Mouse (Mus musculus): ENCODE results near the gene Vmn1r200. TPM values are rescaled to one million over a fixed set of nuclear protein-coding genes. Genes with fewer than 3 reads are reported as not detected.
"Not testable (repeated sequence)": the region's sequence is repeated elsewhere in the genome, so short reads cannot be mapped to it uniquely, and the experiment has no call there.

Vmn1r200 gene
- not detected in 2 replicates for polyA plus RNA-seq (2012; rRNA removed)

DNA sequence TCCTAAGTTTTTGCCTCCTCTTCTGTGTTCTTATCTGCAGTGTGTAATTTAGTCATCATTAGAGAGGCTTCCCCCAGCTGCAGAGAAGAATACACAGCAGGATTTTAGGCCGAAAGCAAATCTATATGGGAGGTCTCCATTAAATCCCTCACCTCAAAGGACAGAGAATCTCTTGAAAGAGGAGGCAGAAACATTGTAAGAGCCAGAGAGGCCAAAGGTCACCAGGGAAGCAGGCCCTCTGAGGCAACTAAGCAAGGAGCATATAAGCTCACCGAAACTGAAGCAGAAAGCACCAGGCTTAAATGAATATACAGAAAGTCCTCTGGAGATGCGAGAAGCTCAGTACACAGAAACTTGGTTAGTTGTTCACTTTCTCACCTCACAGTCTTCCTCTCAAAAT lies at the start of gene Vmn1r200:
Gene Vmn1r200 (plus strand): TSS at position 301 of the 400 bp plus-strand sequence.
- DNase-seq (ENCODE audit: low read depth in 1 of 2, low spot score in 2 of 2) = no peak
- 89% methylated on average over 3 of the region's 3 CpGs for WGBS
- no peak within 1 kb of the TSS for H3K4me3 ChIP-seq (ENCODE audit: extremely low read depth, insufficient read depth, insufficient read length)

DNA sequence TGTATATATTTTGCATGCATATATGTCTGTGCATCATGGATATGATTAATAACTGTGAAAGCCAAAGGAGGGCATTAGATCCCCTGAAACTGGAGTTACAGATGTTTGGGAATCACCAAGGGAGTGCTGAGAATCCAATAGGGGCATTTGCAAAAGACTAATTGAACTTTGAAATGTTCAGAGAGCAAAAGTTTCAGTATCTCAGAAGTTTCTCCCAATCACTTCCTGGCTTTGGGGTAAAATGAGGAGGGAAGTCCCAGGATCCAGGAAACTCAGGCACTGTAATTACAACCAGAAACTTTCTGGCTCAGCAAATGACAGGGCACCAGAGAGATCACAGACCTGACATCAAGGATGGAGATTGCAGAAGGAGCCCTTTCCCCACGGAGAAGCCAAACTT lies 40.1 kb upstream of the Vmn1r200 start, which contains the start of gene Vmn1r198:
Gene Vmn1r198 (plus strand): TSS at position 301 of the 400 bp plus-strand sequence.
- H3K4me1 ChIP-seq (ENCODE audit: control insufficient read depth, insufficient read depth, insufficient read length) = no peaks in the 10 kb centered on the region
- no peak within 1 kb of the TSS for H3K27ac ChIP-seq (ENCODE audit: insufficient read depth, low read length)
- H3K27me3 ChIP-seq (ENCODE audit: control insufficient read depth, insufficient read depth, low read length) = no peaks in the 10 kb centered on the region
- TF ChIP-seq CTCF (IDR thresholded peaks at IDR 0.05; ENCODE audit: extremely low read depth, insufficient read depth, insufficient read length, insufficient replicate concordance) (no peak), POLR2A (IDR thresholded peaks at IDR 0.05; ENCODE audit: low read depth, low read length) (no peak)
- WGBS = 13% methylated on average over 1 of the region's 1 CpGs
- no peaks in the 10 kb centered on the region for H3K36me3 ChIP-seq (ENCODE audit: control insufficient read depth, insufficient read depth, low read length)
- no peak for DNase-seq (ENCODE audit: low read depth in 1 of 2, low spot score in 2 of 2)
- H3K4me3 ChIP-seq (ENCODE audit: extremely low read depth, insufficient read depth, insufficient read length) = no peak within 1 kb of the TSS

More for the DNA sequence above, at the start of gene Vmn1r200:
- H3K27ac ChIP-seq (ENCODE audit: insufficient read depth, low read length) = no peak within 1 kb of the TSS
- H3K4me1 ChIP-seq (ENCODE audit: control insufficient read depth, insufficient read depth, insufficient read length) = no peaks in the 10 kb centered on the region
- no peaks in the 10 kb centered on the region for H3K36me3 ChIP-seq (ENCODE audit: control insufficient read depth, insufficient read depth, low read length)
- TF ChIP-seq CTCF (IDR thresholded peaks at IDR 0.05; ENCODE audit: extremely low read depth, insufficient read depth, insufficient read length, insufficient replicate concordance) = no peak
- no peak for TF ChIP-seq POLR2A (IDR thresholded peaks at IDR 0.05; ENCODE audit: low read depth, low read length)
- H3K27me3 ChIP-seq (ENCODE audit: control insufficient read depth, insufficient read depth, low read length) = no peaks in the 10 kb centered on the region

- no peaks in the 10 kb centered on the region for H3K4me1 ChIP-seq (ENCODE audit: control insufficient read depth, insufficient read depth, insufficient read length)
- H3K27me3 ChIP-seq (ENCODE audit: control insufficient read depth, insufficient read depth, low read length) = no peaks in the 10 kb centered on the region
- no peaks in the 10 kb centered on the region for H3K36me3 ChIP-seq (ENCODE audit: control insufficient read depth, insufficient read depth, low read length)
- no peak for DNase-seq (ENCODE audit: low read depth in 1 of 2, low spot score in 2 of 2)
- no peak overlapping the region for H3K27ac ChIP-seq (ENCODE audit: insufficient read depth, low read length)
- TF ChIP-seq POLR2A (IDR thresholded peaks at IDR 0.05; ENCODE audit: low read depth, low read length) (no peak), CTCF (IDR thresholded peaks at IDR 0.05; ENCODE audit: extremely low read depth, insufficient read depth, insufficient read length, insufficient replicate concordance) (no peak)
- H3K4me3 ChIP-seq (ENCODE audit: extremely low read depth, insufficient read depth, insufficient read length) = no peak overlapping the region
- 76% methylated on average over 1 of the region's 1 CpGs for WGBS
These were observed 39.4 kb upstream of the Vmn1r200 start for GRCm38 (mm10) chr13:22350813-22351212.

- DNase-seq (ENCODE audit: low read depth in 1 of 2, low spot score in 2 of 2) = no peak
- Histone ChIP-seq H3K4me3 (ENCODE audit: extremely low read depth, insufficient read depth, insufficient read length) (no peak within 1 kb of the TSS), H3K27me3 (ENCODE audit: control insufficient read depth, insufficient read depth, low read length) (no peaks in the 10 kb centered on the region), H3K27ac (ENCODE audit: insufficient read depth, low read length) (no peak within 1 kb of the TSS), H3K36me3 (ENCODE audit: control insufficient read depth, insufficient read depth, low read length) (no peaks in the 10 kb centered on the region), H3K4me1 (ENCODE audit: control insufficient read depth, insufficient read depth, insufficient read length) (no peaks in the 10 kb centered on the region)
- TF ChIP-seq POLR2A (IDR thresholded peaks at IDR 0.05; ENCODE audit: low read depth, low read length) (no peak), CTCF (IDR thresholded peaks at IDR 0.05; ENCODE audit: extremely low read depth, insufficient read depth, insufficient read length, insufficient replicate concordance) (no peak)
- WGBS = 73% methylated on average over 2 of the region's 2 CpGs
These were observed 10.7 kb upstream of the Vmn1r200 start, which contains the start of gene Vmn1r199 for GRCm38 (mm10) chr13:22379518-22379917. Gene Vmn1r199 (plus strand): TSS chr13:22379818.

GRCm38 (mm10) chr13:22381128-22381527 lies 9.0 kb upstream of the Vmn1r200 start:
- WGBS = 75% methylated on average over 3 of the region's 3 CpGs
- not testable (repeated sequence) for H3K27ac ChIP-seq (ENCODE audit: insufficient read depth, low read length); H3K4me1 ChIP-seq (ENCODE audit: control insufficient read depth, insufficient read depth, insufficient read length); DNase-seq (ENCODE audit: low read depth in 1 of 2, low spot score in 2 of 2); H3K4me3 ChIP-seq (ENCODE audit: extremely low read depth, insufficient read depth, insufficient read length); H3K27me3 ChIP-seq (ENCODE audit: control insufficient read depth, insufficient read depth, low read length); H3K36me3 ChIP-seq (ENCODE audit: control insufficient read depth, insufficient read depth, low read length)

GRCm38 (mm10) chr13:22383401-22383800 lies 6.8 kb upstream of the Vmn1r200 start:
- no peak for DNase-seq (ENCODE audit: low read depth in 1 of 2, low spot score in 2 of 2)
- Histone ChIP-seq H3K4me3 (ENCODE audit: extremely low read depth, insufficient read depth, insufficient read length) (no peak overlapping the region), H3K36me3 (ENCODE audit: control insufficient read depth, insufficient read depth, low read length) (no peaks in the 10 kb centered on the region), H3K27ac (ENCODE audit: insufficient read depth, low read length) (no peak overlapping the region), H3K27me3 (ENCODE audit: control insufficient read depth, insufficient read depth, low read length) (no peaks in the 10 kb centered on the region), H3K4me1 (ENCODE audit: control insufficient read depth, insufficient read depth, insufficient read length) (no peaks in the 10 kb centered on the region)
- WGBS = 69% methylated on average over 3 of the region's 3 CpGs
- no peak for TF ChIP-seq CTCF (IDR thresholded peaks at IDR 0.05; ENCODE audit: extremely low read depth, insufficient read depth, insufficient read length, insufficient replicate concordance)
- TF ChIP-seq POLR2A (IDR thresholded peaks at IDR 0.05; ENCODE audit: low read depth, low read length) = no peak

GRCm38 (mm10) chr13:22387050-22387449 lies 3.1 kb upstream of the Vmn1r200 start:
- Histone ChIP-seq H3K27me3 (ENCODE audit: control insufficient read depth, insufficient read depth, low read length) (no peaks in the 10 kb centered on the region), H3K27ac (ENCODE audit: insufficient read depth, low read length) (no peak overlapping the region), H3K36me3 (ENCODE audit: control insufficient read depth, insufficient read depth, low read length) (no peaks in the 10 kb centered on the region), H3K4me1 (ENCODE audit: control insufficient read depth, insufficient read depth, insufficient read length) (no peaks in the 10 kb centered on the region), H3K4me3 (ENCODE audit: extremely low read depth, insufficient read depth, insufficient read length) (no peak overlapping the region)
- TF ChIP-seq POLR2A (IDR thresholded peaks at IDR 0.05; ENCODE audit: low read depth, low read length) (no peak), CTCF (IDR thresholded peaks at IDR 0.05; ENCODE audit: extremely low read depth, insufficient read depth, insufficient read length, insufficient replicate concordance) (no peak)
- 91% methylated on average over 1 of the region's 1 CpGs for WGBS
- no peak for DNase-seq (ENCODE audit: low read depth in 1 of 2, low spot score in 2 of 2)
